In genomic region chr10:61627938-61628250, GRCm38 (mm10) we compare ENCODE assay signal across 14 mouse cellular contexts. TPM values are rescaled to one million over a fixed set of nuclear protein-coding genes. Genes with fewer than 3 reads are reported as not detected.
DNase-seq lines count a peak whose midpoint lies in the region; ATAC-seq and TF ChIP-seq lines count a peak whose summit lies in the region.
"Had no signal": no experiment of that assay in that cellular context is flagged by ENCODE, and none has a peak within 500 bp of the region (broad histone marks: within the 10 kb centered on the region; RNA-seq: fewer than 3 reads in every experiment).

No protein-coding gene starts in this region.

- 54% methylated on average over 4 of the region's 4 CpGs for WGBS in heart, embryonic 15.5 days
- WGBS in thymus, adult 2 months = 92% methylated on average over 4 of the region's 4 CpGs

- peak overlapping the region; percentile 55; the same call in 1 of the 2 replicates for H3K27ac ChIP-seq in heart, embryonic 15.5 days
- no peak overlapping the region for H3K27ac ChIP-seq in thymus, adult 2 months (ENCODE audit: control insufficient read depth, insufficient read depth, low read length)
- H3K27ac ChIP-seq: hindbrain, embryonic 12.5 days; macrophage had no signal

- TF ChIP-seq CTCF in thymus, adult 2 months (IDR thresholded peaks at IDR 0.05; ENCODE audit: borderline replicate concordance, control insufficient read depth, extremely low read depth, insufficient read depth, low read length, poor library complexity) = no peak

- H3K4me1 ChIP-seq in heart, embryonic 15.5 days (replicated peaks) = peaks cover 37% of the 10 kb centered on the region
- peaks cover 7% of the 10 kb centered on the region for H3K4me1 ChIP-seq in thymus, adult 2 months (replicated peaks; ENCODE audit: control insufficient read depth, insufficient read depth, low read length)

- H3K9me3 ChIP-seq in heart, embryonic 15.5 days (replicated peaks) = no peaks in the 10 kb centered on the region
- H3K9me3 ChIP-seq: hindbrain, embryonic 12.5 days had no signal

- H3K36me3 ChIP-seq in heart, embryonic 15.5 days = no peaks in the 10 kb centered on the region
- H3K36me3 ChIP-seq in thymus, adult 2 months (ENCODE audit: control insufficient read depth, insufficient read depth, low read length) = no peaks in the 10 kb centered on the region
- H3K36me3 ChIP-seq: hindbrain, embryonic 12.5 days had no signal

- no peak overlapping the region for H3K4me3 ChIP-seq in heart, embryonic 15.5 days
- no peak overlapping the region for H3K4me3 ChIP-seq in thymus, adult 2 months (ENCODE audit: control insufficient read depth, insufficient read depth, low read length)
- H3K4me3 ChIP-seq: hindbrain, embryonic 12.5 days had no signal

- intact Hi-C loops in gastrocnemius, postnatal 36 days (cut with DNase I) = no loop called here

- TF ChIP-seq POLR2A in thymus, adult 2 months (IDR thresholded peaks at IDR 0.05; ENCODE audit: control insufficient read depth, extremely low read depth, insufficient read depth, low read length, poor library complexity) = no peak

- H3K9ac ChIP-seq in heart, embryonic 15.5 days = no peak overlapping the region
- H3K9ac ChIP-seq: hindbrain, embryonic 12.5 days had no signal

- peaks cover 19% of the 10 kb centered on the region for H3K27me3 ChIP-seq in heart, embryonic 15.5 days
- H3K27me3 ChIP-seq in thymus, adult 2 months (ENCODE audit: control insufficient read depth, insufficient read depth, low read length) = no peaks in the 10 kb centered on the region; the same call in 1 of the 2 replicates
- H3K27me3 ChIP-seq: Patski had no signal

- 0 out of 2 replicates have a peak, but pooled peaks have one; percentile 16 for ATAC-seq in heart, embryonic 15.5 days (replicated peaks; ENCODE audit: insufficient number of reproducible peaks, insufficient read depth, low FRiP score, low read depth)

- peak; percentile 11 for DNase-seq in ovary, adult 18-20 months (ENCODE audit: low spot score)
- DNase-seq in ovary, postnatal 36 days (ENCODE audit: low spot score) = no peak
- DNase-seq in gastrocnemius, postnatal 36 days = peak; percentile 26 to 42
- DNase-seq in layer of hippocampus, postnatal 10 days (ENCODE audit: low spot score in 2 of 2) = no peak
- DNase-seq in urinary bladder, postnatal 4 days (ENCODE audit: low spot score in 2 of 2) = no peak
- DNase-seq in thymus, adult 2 months = no peak
- DNase-seq: cerebellum, adult 11-12 months; thymus, adult 18-20 months had no signal

- no peak overlapping the region for H3K4me2 ChIP-seq in heart, embryonic 15.5 days
- H3K4me2 ChIP-seq: hindbrain, embryonic 12.5 days; liver, embryonic 11.5 days had no signal

RNA-seq across cellular contexts. Expression of gene Ppa1, which starts 20.5 kb away (rescaled TPM):
- 10 to 100 TPM; 48.9 to 54.0 TPM for total RNA-seq in gastrocnemius, postnatal 36 days (2021)
- 84.9 and 95.0 TPM in 2 replicates for polyA plus RNA-seq in heart, embryonic 15.5 days (2015; fragmentation: Nextera tagmentation; extraction: Ambion mirVana)
- 100 to 1,000 TPM; 117 to 126 TPM for total RNA-seq in layer of hippocampus, postnatal 10 days (2021)
- 29.9 and 36.1 TPM in 2 replicates for polyA plus RNA-seq in thymus, adult 2 months (2012; rRNA removed)

RNA-seq across cellular contexts. Expression of gene Npffr1, which starts 32.6 kb away (rescaled TPM):
- total RNA-seq in gastrocnemius, postnatal 36 days (2021) = not detected
- polyA plus RNA-seq in heart, embryonic 15.5 days (2015; fragmentation: Nextera tagmentation; extraction: Ambion mirVana) = not detected in 2 replicates
- 1 to 10 TPM; 4.1 to 4.5 TPM for total RNA-seq in layer of hippocampus, postnatal 10 days (2021)
- 0.04 and 0.10 TPM in 2 replicates for polyA plus RNA-seq in thymus, adult 2 months (2012; rRNA removed)
- total RNA-seq: CH12.LX had no signal
- polyA plus RNA-seq: liver, embryonic 11.5 days; macrophage had no signal

RNA-seq across cellular contexts. Expression of gene Sar1a, which starts 52.2 kb away (rescaled TPM):
- total RNA-seq in gastrocnemius, postnatal 36 days (2021) = 100 to 1,000 TPM; 102 to 112 TPM
- polyA plus RNA-seq in heart, embryonic 15.5 days (2015; fragmentation: Nextera tagmentation; extraction: Ambion mirVana) = 145 and 178 TPM in 2 replicates
- total RNA-seq in layer of hippocampus, postnatal 10 days (2021) = 100 to 1,000 TPM; 127 TPM
- 71.8 and 74.7 TPM in 2 replicates for polyA plus RNA-seq in thymus, adult 2 months (2012; rRNA removed)

Comparison
In these comparisons a context has a peak if more than half of its experiments do, and no peak if none do; other contexts are left out.
1. DNase-seq: peak in ovary, adult 18-20 months (single experiment) and gastrocnemius, postnatal 36 days (2 of 2); none in ovary, postnatal 36 days (single experiment), layer of hippocampus, postnatal 10 days (0 of 2), urinary bladder, postnatal 4 days (0 of 2) and thymus, adult 2 months (single experiment).
2. RNA of gene Npffr1, which starts 32.6 kb away (total RNA-seq): 4.1 to 4.5 TPM in layer of hippocampus, postnatal 10 days; not detected in gastrocnemius, postnatal 36 days; every median in the first group is over 4 times any median in the second.